Mouse (Mus musculus) MN1 (cell line): ENCODE data around the gene Celf2.
"Not testable (repeated sequence)": the region's sequence is repeated elsewhere in the genome, so short reads cannot be mapped to it uniquely, and the experiment has no call there.

Source experiments
- DNase-seq: peaks from one replicate; pipeline ENCODE4 v3.0.0-alpha.2; 2016; ENCODE audit warnings: low spot score

The Celf2 gene

GRCm38 (mm10) chr2:6594736-6595135 is 914.6 kb downstream of the Celf2 start:
- no peak for DNase-seq

- no peak for DNase-seq
Measured at GRCm38 (mm10) chr2:6594160-6594559, 915.2 kb downstream of the Celf2 start.

- DNase-seq: no peak
Measured at GRCm38 (mm10) chr2:6593739-6594138, 915.6 kb downstream of the Celf2 start.

- DNase-seq: no peak
Measured at GRCm38 (mm10) chr2:6586122-6586681, 923.2 kb downstream of the Celf2 start.

- DNase-seq: no peak
Measured at GRCm38 (mm10) chr2:6585069-6585754, 924.2 kb downstream of the Celf2 start.

- no peak for DNase-seq
Measured at GRCm38 (mm10) chr2:6582711-6583110, 926.7 kb downstream of the Celf2 start.

- no peak for DNase-seq
Measured at GRCm38 (mm10) chr2:6580066-6580465, 929.3 kb downstream of the Celf2 start.

GRCm38 (mm10) chr2:6575316-6575715 is 934.0 kb downstream of the Celf2 start:
- DNase-seq: not testable (repeated sequence)

GRCm38 (mm10) chr2:6573640-6574039 is 935.7 kb downstream of the Celf2 start:
- DNase-seq: no peak

- no peak for DNase-seq
Measured at GRCm38 (mm10) chr2:6572976-6573375, 936.4 kb downstream of the Celf2 start.

GRCm38 (mm10) chr2:6569040-6569542 is 940.3 kb downstream of the Celf2 start:
- no peak for DNase-seq

- no peak for DNase-seq
Measured at GRCm38 (mm10) chr2:6565175-6565574, 944.2 kb downstream of the Celf2 start.

- no peak for DNase-seq
Measured at GRCm38 (mm10) chr2:6561337-6561736, 948.0 kb downstream of the Celf2 start.

- DNase-seq: no peak
Measured at GRCm38 (mm10) chr2:6560802-6561201, 948.6 kb downstream of the Celf2 start.

GRCm38 (mm10) chr2:6559581-6559980 is 949.8 kb downstream of the Celf2 start:
- no peak for DNase-seq

GRCm38 (mm10) chr2:6558303-6559254 is 950.8 kb downstream of the Celf2 start:
- DNase-seq: no peak

- DNase-seq: no peak
Measured at GRCm38 (mm10) chr2:6557749-6558148, 951.6 kb downstream of the Celf2 start.

- DNase-seq: no peak
Measured at GRCm38 (mm10) chr2:6556913-6557312, 952.5 kb downstream of the Celf2 start.

GRCm38 (mm10) chr2:6553656-6554055 is 955.7 kb downstream of the Celf2 start:
- no peak for DNase-seq

GRCm38 (mm10) chr2:6549251-6549650 is 960.1 kb downstream of the Celf2 start:
- DNase-seq: no peak

GRCm38 (mm10) chr2:6547139-6547664 is 962.2 kb downstream of the Celf2 start:
- no peak for DNase-seq

- no peak for DNase-seq
Measured at GRCm38 (mm10) chr2:6546462-6547138, 962.8 kb downstream of the Celf2 start.
